Mouse (Mus musculus): ENCODE data around the gene Fbxw7.

Gene Fbxw7

DNA sequence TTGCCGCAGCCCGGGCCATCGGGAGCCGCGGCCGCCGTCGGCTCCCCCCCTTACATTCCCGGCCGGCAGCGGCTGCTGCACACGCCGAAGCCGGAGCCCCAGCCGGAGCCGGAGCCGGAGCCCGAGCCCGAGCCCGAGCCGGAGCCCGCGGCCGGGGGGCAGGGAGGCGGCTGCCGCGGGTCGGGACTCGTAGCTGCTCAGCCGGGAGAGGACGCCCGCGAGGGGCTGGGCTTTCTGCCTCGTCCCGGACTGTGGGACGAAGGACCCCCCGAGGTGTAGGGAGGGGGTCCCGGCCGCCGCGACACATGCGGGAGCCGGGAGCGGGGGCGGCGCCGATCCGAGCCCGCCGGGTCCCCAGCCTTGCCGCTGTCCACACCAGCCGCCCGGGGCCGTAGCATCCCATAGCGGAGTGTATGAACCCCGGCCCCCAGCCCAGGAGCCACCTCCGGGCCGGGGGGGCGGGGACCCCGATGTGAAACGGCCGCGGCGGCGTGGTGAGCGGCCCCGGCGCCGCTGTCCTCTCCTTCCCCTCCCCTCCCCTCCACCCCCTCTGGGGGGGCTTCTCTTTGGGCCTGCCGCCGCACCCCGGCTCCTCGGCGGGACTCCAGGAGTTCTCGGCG, at the start of gene Fbxw7:
TSS of gene Fbxw7 (plus strand) at position 507 of the 620 bp plus-strand sequence.
- DNase-seq: peak; percentile 40

DNA sequence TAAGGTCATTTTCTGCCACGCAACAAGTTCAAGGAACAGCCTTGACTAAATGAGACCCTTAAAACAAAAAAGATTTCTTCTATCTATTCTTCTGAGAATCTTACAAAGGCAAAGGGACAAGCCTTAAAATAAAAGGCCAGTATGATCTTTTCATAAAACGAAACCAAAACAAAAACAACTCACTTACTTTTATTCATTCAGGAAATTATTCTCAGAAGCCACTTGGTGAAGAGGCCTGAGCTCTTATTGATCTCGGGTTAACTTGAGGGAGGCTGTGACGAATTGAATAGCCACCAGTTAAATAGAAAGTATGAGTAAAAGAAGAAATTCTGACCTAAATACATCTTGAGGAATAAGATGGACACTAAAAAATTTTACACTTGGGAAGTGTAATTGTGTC, 46.1 kb upstream of the Fbxw7 start:
- DNase-seq: no peak

DNA sequence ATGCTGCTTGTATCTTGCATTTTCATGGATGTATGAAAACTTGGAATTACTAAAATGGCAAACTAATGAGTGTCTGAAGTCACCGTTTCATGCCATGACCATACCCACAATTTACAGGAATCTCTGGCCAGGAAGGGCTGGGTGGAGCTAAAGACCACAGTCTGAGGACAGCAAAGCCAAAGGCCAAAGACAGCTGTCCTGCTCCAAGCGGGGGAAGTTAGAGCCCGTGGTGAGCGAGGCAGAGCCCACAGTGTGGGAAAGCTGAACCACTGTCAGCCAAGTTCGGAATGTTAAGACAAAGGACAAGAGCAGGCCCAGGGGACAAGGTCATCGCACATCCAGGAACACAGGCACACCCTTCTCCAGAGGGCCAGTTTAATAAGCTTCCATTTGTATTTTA, 45.7 kb upstream of the Fbxw7 start:
- no peak for DNase-seq

DNA sequence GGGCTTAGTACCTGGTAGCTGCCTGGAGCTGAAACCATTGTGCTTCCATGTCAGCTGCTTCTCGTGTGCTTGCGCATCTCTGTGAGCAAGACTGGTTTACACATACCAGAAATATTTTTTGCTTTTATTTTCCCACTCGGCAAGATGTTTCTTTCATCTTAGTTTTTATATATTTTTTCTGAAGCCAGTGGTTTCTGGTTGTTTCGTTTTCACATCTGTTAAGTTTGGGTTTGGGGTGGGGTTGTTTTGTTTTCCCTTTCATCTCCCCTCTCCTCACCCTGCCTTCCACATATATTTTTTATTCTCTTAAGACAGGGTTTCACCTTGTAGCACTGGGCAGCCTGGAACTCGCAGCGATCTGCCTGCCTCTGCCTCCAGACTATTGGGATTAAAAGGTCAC, 44.5 kb upstream of the Fbxw7 start:
- no peak for DNase-seq

DNA sequence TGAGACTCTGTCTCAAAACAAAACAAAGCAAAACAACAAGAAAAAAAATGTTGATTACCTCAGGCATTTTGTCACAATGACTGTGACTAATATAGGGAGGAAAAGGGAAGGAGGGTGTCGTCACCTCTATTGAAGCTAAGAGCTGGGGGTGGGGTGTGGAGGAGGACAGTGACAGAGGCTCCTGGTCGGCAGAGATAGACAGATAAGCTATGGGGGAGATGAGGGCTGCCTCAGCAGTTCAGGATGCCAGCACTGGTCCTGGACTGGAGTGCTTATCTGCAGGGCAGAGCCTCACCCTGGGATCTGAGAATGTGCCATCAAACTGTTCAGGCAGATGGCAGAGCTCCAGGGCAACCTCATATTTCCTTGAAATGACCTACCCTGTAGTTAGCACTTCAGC, 43.1 kb upstream of the Fbxw7 start:
- DNase-seq: no peak

DNA sequence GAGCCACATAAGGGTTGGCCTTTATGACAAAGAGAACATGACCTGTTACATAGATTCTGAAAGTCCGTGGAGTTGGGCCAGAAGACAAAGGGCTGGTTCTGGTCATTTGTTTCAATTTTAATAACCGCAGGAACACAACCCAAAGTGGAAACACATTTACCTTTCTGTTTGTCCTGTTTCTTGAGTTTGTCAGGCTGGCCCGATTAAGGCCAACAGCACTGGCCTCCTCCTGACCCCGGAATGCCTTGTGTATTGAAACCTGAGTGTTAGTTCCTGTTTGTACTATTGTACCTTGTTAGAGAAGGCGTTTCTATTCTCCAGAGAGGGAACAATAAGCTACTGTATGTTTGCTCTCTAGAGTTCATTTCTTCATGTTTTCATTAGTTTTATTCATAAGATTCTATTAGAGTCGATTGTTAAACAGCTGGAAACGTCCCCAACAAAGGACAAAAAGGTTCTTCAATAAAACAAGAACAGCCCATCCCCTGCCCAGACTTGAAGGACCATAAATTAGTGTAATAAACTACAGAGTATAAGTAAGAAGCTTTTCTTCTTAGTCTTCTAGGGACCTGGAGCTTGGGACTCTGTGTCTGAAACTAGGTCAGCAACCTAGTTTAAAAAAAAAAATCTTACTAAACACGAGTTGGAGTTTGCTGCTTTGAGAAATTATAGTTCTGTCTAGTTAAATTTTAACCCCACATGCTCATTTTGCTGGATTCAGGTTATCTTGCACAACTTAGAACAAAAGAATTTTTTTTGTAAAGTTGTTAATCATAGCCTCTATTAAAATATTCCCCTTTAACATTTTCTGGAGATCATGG, 40.6 kb upstream of the Fbxw7 start:
- no peak for DNase-seq

DNA sequence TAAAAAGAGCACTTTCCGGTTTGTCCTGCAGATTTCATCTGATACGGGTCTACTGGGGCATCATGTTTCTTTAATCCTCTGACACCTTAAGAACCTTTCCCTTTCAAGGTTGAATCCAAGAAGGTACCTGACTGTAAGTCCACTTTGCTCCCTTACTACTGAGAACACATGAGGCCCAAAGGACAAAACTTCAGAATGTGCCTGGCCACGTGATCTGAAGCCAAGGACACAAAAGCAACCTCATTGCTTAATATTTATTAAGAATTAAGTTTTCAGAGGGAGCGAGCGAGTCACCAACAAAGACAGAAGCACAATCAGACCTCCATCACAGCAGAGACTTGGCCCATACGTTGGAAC, 40.0 kb upstream of the Fbxw7 start:
- no peak for DNase-seq

DNA sequence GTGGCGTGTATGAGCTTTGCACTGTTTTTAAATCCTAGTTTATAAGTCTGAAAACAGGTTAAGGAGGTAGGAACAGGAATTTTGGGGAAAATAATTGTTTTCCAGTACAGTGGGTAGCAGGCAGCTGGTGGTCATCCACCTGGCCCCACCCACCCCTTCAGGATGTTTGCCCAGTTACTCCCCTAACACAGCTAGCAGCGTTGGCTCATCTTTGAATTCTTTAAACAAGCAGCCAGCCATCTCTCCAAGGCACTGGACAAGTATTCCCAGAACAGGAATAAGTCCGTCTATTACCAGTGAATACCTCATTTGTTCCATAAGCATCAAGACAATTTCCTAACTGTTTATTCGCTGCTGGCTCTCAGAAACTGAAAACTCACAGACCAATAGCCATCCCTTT, 39.5 kb upstream of the Fbxw7 start:
- DNase-seq: no peak

DNA sequence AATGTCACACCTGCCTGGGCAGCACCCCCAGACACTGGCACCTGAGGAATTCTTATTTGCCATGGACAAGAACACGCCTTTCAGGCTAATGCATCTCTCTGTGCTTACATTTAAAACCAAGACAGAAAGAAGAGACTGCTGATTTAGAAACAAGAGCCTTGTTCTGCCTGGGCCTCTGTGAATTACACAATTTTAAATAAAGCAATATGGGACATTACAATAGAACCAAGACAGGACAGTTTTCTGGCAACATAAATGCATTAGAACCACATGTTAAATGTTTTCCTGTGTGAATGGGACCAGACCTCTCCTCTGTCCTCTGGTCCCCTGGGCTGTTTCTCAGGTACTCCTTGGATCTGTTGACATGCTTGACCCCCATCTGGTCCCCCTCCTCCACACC, 39.0 kb upstream of the Fbxw7 start:
- DNase-seq: no peak

DNA sequence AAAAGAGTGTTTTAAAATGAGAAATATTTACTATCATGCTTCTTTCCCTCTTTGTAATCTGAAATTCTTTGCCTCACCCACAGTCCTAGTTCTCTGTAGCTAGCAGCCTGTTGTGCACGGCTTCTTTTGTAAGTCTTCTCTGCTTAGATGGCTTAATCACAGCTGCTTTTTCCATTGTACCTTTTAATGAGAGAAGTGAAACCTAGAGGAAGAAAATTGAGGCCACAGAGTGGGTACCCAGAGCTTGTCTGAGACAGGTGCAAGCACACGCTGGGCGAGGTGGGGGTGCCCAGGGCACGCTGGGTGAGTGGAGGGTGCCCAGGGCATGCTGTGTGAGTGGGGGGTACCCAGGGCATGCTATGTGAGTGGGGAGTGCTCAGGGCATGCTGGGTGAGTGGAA, 27.2 kb upstream of the Fbxw7 start:
- DNase-seq: no peak

DNA sequence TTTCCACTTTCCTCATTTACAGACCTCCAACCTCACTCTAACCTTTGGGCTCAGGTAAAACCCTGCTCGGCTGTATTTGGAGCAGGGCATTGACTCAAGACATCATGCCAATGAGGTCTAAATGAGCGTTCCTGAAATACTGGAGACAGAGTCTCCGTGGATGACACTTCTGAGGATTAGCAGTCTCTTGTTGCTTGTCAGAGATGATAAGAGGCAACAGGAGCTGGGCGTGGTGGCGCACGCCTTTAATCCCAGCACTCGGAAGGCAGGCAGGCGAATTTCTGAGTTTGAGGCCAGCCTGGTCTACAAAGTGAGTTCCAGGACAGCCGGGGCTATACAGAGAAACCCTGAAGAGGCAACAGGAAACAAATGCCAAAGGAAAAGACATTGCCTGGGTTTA, 11.0 kb upstream of the Fbxw7 start:
- DNase-seq: no peak

DNA sequence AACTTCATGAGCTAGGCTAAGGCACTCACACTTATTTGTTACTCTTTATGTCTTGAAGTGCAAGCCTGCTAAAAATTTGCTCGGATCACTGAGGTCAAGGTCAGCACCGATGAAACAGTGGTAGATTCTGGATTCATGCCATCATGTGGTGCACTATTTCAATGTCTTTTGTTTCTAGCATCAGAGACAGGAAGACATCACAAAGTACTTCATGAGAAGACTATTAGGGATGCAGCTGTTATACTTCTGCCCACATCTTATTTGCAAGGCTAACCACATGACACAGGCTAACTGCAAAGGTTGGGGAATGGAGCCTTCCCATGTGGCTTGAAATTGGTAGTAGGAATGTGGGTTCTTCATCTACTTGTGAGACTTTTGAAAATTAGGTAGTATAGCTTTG, 8.9 kb upstream of the Fbxw7 start:
- no peak for DNase-seq

DNA sequence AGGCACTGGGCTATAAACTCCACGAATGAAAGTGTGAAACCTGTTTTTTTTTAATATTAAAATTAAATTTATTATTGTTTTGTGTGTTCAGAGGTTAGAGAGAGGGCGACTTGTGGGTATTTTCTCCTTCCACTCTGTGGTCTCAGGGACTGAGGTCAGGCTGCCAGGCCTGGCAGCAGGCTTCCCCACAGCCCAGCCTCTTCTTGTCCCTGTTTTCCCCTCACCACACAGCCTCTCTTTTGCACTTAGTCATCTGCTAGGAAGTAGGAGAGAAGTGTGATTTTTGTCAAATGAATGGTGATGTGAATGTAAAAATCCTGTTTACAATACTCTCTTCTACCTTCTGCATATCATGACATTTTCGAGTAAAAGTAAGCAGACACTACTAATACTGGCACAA, 7.2 kb upstream of the Fbxw7 start:
- no peak for DNase-seq

DNA sequence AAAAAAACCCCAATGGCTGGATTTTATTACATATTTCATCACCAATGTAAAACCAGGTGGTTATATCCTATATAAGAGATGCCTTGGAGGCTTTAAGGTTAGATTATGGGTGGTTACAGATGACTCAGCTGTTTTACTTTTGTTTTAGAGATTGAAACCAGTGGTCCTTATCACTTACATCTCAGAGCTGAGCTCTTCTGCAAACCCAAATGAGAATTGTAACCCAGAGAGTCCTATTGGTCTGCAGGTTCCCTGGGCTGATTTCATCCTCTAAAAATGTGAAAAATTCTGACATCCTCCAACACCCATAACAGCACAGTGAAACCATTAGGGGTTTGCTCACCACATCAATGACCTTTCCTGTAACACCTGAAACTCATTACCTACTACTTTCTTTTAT, 6.2 kb upstream of the Fbxw7 start:
- DNase-seq: no peak

DNA sequence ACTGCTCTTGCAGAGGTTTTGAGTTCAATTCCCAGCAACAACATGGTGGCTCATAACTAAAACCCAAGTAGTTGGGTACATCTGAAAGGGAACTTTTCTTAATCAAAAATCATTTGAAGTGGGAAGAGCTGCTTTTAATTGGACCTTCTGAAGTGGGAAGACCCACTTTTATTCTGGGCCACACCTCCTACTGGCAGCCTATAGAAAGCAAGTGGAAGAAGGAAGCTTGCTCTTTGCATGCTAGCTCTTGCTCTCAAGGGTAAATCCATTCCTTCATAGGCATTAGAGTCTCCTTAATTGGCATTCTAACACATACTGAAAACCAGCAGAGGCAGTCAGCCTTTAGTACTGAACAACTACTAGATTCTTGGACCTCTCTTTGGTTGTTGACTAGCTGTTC, 4.3 kb upstream of the Fbxw7 start:
- DNase-seq: no peak

DNA sequence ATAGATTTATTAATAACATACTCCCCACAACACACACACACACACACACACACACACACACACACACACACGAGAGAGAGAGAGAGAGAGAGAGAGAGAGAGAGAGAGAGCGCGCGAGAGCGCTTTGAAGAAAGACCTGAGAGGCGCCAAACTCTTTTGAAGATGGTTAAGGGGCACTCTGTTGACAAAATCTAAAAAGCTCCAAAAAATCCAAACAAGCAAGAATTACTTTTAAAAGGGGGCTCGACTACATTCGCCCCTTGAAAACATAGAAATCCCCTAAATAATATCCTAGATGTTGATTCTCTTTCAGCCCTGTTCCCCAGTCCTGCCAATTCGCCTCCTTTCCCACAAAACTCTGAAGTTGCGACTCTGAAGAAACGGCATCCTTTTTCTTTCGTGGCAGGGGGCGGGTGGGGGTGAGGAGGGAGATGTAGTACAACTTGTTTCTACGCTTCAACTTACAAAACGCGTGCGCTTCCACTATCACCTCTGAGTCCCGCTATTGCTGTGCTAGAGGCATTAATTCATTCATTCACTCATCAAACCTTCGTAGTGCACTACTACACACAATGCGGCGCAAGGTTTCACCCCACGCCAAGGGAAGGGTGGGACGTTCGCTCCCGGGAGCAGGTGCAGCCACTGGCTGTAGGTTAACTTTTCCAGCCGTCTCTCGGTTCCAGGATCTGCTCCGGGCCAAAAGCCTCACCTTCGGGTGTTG, 1.5 kb upstream of the Fbxw7 start:
- no peak for DNase-seq

DNA sequence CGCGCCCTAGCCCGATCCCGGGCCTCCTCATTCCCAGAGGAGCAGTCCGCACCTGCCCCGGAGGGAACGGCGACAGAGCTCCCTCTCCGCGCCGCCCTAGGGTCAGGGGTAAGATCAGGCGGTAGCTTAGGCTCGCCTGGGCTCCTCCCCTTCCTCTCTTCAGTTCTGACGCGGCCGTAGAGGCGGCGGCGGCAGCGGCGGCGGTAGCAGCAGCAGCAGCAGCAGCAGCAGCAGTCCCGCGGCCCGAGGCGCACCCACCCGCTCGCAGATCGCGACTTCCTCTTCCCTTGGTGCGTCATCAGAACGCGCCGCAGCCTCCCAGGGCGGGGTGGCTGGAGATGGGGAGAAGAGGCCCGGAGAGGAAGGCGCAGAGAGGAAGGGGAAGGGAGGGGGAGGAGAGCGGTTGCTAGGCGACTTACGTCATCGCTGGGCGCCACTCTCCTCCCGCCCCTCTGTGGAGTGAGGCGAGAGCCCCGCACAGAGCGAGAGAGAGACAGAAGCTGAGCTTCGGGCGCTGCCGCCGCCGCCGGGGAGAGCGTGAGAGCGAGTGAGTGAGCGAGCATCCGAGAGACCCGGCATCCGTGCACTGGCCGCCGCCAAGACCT, 809 bp upstream of the Fbxw7 start:
- DNase-seq: peak; percentile 100

DNA sequence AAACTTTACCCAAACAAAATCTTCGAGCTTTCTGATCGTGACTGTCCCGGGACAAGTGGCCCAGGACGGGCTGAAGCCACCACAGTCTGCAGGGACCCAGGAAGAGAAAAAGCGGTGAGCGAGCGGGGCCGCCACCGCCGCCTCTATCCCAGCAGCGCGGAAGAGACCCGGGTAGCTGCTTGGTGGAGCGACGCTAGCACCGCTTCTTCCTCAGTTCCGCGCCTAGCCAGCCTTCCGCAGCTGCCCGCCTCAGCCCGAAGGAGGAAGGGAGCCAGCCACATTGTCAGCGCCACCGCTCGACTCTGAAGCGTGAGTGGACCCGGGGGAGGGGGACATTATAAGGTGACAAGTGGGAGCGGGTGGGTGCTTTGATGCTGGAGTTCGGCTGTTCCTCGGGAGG, 393 bp downstream of the Fbxw7 start:
- DNase-seq: peak; percentile 64

DNA sequence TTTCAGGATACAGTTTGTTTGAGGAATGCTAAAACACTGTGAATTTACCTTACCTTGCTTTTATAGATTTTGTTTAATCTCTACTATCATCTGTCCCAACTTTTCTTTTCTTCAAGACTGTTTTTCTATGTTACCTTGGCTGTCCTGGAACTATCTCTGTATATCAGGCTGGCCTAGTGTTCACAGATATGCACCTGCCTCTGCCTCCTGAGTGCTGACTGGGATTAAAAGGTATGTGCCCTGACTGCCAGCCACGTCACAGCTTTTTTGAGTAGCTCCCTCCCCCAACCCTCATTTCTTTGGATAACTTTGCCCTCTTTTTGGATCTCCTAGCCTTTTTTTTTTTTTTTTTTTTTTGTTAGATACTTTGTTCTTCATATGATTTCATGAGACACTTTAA, 1.9 kb downstream of the Fbxw7 start:
- no peak for DNase-seq

DNA sequence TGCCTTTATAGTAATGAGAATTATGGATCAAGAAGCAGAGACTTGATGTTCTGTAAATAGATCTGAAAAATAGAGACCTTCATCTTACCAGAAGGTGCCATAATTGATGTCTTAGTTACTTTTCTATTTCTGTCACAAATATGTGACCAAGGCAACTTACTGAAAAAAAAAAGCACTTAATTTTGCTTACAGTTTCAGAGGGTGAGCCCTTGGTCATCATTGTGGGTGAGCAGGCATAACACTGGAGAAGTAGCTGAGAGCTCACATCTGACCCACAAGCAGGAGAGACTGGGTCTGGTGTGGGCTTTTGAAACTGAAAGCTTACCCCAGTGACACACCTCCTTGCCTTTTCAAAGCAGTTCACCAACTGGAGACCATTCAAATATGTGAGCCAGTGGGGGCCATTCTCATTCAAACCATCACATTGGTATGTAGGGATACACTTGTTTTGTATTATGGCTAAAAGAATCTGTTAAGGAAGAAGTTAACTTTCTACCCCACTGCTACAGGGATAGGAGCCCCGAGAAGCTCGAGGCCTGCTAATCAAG, 5.7 kb downstream of the Fbxw7 start:
- no peak for DNase-seq

DNA sequence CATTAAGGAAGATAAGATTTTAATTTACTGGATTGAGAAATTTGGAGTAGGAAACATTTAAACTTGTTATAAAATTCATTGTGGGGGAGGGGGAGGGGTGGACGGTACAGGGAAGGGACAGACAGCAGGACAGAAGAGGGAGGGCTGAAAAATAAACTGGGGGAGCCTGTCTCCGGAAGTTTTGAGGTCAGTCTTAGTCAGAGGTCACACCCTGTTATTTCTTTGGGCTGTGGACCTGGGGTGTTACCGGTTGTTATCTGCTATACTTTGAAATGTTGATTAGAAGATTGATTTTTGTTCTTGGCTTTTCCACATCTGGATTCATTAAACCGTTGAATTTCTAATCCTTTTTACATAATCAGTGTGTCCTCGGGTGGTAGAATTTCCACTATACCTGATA, 10.9 kb downstream of the Fbxw7 start:
- DNase-seq: no peak

DNA sequence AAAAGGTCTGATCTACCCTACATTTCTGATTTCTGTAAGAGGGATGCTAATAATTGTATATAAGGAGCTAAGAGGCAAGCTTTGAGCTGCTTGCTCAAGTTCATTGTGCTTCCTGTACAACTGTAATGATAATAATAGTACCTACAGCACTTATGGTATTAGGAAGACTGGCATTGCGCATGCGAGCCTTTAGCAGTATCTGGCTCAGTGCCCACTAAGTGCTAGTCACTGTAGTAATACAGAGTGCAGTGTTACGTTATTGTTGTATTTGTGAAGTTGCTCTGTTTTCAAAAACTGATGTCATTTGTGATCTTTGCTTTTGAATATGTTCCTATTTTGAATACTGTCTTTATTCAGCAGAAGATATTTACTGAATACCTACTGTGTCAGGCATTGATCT, 11.3 kb downstream of the Fbxw7 start:
- DNase-seq: peak; percentile 37

DNA sequence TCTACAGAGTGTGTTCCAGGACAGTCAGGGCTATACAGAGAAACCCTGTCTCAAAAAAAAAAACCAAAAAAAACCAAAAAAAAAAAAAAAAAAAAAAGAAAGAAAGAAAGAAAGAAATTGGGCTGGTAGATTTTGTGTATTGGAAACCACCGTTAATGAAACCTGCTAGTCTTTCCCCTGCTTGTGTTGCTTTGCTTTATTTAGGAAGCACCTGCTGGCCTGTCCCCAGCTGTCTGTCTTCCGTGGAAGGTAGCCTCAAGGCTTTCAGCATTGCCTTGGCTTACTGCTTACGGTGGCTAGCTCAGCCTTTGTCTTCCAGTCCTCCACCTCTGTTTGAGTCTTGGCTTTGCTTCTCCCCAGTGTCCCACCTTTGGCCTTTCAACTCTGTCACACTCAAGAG, 11.9 kb downstream of the Fbxw7 start:
- DNase-seq: no peak

DNA sequence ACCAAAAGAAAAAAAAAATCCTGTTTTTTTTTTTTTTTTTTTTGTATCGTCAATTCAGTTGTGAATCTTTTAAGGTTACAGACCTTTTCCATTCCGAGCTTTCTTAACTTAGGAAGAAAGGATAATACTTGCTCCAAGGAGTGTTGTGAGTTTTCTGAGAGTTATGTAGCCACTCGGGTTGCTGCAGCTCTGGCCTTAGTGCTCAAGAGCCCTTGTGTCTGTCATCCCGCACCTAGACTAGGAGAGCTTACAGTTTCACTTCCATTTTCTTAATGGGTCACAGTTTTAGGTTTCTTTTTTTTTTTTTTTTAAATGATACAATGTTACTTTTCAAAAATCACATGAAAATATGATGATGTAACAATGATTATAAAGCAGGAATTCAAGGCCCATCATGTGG, 12.5 kb downstream of the Fbxw7 start:
- no peak for DNase-seq

All from lung, postnatal 10 days (tissue).